Mouse (Mus musculus): ENCODE data around the gene Ndufs5.

Ndufs5 gene

DNA sequence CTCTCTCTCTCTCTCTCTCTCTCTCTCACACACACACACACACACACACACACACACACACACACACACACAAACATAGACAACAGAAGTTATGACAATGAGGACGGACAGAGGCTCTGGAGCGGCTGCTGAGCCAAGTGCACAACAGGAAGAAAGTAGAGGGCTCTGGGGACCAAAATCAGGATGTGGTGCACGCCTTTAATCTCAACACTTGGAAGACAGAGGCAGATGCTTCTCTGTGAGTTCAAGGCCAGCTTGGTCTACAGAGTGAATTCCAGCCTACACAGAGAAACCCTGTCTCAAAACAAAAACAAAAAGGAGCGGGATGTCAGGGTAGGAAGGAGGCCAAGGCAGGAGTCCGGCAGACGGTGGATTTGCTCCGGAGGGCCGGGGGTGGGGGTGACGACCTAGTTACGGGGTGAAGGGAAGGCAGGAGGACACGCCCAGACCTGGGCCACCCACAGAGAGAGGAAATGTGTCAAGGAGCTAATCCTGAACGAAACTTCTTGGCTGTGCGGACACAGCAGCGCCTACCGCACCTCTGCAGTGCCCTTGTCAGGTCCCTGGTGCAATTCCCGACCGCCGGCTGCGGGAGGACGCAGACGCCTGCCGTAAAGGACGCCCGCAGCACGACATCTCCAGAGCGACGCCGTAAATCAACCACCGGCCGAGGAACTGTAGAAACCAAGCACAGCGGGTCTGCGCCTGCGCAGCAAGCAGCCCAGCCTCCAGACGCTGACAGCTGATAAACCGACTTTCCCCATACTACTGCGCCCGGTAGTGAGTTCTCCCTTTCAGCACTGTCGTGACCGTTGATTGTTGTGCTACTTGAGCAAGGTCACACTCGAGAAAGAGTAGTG is at the start of gene Ndufs5:
Ndufs5 (minus strand) TSS at position 629 of the 860 bp plus-strand sequence.
- DNase-seq, result peak; percentile 98

DNA sequence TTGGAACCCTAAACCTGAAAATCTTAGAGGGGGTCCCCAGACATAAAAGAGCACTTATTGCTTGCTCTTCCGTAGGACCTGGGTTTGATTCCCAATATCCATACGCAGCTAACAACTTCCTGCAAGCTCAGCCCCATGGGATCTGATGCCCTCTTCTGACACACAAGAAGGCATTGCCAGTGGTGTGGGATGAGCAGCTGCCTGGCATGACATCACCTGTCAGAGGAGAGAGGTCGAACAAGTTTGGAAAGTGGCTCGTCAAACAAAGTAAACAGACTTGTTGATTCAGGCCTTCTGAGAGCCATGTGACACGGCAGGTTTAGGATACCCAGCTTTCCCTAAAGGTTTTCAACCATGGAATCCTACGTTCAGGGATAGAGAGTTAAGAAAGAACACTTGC is 47.1 kb upstream of the Ndufs5 start:
- DNase-seq, result no peak

DNA sequence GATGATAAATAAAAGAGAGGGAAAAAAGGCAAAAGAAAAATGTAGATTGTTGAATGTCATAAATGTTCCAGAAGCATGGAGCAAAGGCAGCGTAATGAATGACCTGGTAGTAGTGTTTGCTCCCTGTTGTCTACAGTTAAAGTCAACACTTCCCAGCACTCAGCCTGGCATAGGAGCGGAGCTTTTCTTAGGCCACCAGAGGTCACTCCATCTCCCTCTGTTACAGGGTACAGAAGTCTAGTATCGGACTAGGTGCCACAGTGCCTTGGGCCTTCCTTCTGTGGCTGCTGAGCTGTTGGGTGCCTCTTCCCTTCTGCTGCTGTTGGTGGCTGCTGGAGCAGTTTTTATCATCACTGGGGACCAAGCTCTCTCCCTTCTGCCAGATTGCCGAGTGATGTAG is 40.3 kb upstream of the Ndufs5 start:
- DNase-seq, result peak; percentile 36 to 47

DNA sequence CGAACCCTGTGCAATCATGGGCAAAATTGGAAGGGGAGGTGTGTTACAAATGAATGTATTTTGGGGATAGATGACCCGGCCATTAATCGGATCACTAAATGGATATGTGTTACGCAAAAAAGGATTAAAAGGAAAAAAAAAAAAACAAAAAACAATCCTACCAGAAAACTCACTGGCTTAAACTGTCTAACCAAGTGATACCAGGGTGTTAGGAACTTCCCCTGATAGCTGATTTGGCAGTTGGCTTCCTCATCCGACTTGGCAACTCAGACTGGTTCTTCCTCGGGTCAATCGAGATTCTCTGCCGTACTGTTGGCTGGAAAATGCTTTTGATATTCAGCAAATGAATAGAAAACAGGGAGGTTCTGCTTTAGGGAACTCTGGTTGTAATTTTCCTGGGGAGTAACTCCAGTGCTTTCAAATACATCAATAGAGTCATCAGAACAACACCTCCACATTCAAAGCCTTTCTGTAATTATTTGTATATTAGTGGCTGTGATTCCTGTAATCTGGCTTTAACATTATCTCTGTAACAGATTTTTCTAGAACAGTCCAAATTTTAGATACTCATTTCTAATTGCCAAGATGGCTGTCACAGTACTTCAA is 32.8 kb upstream of the Ndufs5 start:
- peak; percentile 32 to 67 for DNase-seq

DNA sequence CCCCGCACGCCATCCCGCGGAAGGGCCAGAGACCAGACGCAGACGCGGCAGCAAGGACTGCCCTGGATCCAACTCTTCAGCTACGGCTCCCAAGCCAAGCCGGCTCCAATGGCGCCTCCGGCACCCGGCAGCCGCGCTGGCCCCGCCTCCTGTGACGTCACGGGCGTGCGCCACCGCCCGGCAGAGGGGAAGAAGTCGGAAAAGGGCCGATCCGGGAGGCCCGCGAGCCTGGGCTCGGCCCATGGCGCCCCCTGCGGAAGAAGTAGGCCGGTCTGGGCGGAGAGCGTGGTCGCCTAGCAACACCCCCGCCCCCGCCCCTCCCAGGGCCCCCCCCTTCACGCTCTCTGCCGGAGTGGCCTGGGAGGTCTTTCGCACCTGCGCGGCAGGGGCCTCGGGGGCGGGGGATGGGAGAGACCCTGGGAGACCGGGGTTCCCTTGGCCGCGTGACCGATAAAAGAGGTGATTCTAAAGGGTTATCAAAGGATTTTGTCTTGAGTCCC is 32.2 kb upstream of the Ndufs5 start, which contains the start of gene Akirin1:
Akirin1 (minus strand) TSS at position 194 of the 500 bp plus-strand sequence.
- DNase-seq, result peak; percentile 97 to 98

DNA sequence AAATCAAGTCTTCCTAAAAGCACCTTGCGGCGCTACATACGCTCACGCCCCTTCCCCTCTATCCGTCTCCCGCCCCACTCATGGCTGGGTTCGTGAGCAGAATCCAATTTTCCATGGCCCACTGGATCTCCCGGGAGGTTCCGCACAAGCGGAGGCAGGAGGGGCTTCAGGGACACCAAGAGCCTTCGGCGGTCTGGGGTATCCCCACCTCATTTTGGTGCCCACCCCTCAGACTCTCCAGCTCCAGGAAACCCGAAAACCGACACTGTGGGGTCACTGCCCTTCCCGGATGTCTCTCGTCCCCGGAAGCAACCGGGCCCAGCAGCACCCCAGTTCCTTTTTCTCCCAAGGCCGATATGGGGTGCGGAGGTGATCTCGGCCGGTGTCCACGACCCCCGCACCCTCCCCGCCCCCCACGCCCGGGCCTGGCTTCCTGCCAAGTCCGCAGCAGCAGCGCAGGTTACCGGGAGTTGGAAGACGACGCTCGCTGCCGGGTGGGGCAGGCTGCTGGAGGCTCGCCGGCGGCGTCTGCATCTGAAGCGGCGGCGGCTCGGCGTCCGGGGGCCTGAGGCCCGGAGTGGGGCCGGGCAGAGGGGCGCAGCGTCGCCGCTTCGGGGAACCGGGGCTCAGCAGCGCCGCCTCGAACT is 31.6 kb upstream of the Ndufs5 start:
- DNase-seq, result peak in 1 of 2 experiments; percentile 26

DNA sequence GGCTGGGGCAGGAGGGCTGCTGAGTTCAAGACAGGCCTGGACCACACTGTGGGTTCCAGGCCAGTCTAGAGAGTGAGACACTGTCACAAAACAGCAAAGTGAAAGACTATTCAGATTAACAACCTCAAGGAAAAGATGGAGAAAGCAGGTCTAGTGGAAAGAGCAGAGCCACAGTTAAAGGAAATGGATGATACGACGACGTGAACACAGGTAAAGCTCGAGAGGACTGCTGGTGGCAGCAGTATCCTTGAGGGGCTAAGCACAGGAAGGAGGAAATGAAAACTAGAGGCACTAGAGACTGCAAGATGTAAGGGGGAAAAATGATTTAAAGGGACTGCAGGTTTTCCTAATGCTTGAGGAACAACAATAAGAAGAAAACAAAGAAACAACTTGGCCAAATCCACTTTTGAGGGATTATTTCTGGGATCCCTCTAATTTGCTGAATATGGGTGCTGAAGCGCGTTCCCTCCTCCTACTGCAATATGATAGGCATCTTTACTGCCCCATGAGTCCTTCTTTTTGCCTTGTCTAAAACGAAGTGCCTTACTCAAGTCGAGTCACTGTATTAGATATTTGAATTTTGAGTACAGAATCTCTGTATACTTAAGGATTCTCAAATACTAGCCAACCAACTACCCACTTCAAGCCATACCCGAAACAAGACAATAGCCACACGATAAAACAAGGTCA is 30.9 kb upstream of the Ndufs5 start:
- no peak for DNase-seq

DNA sequence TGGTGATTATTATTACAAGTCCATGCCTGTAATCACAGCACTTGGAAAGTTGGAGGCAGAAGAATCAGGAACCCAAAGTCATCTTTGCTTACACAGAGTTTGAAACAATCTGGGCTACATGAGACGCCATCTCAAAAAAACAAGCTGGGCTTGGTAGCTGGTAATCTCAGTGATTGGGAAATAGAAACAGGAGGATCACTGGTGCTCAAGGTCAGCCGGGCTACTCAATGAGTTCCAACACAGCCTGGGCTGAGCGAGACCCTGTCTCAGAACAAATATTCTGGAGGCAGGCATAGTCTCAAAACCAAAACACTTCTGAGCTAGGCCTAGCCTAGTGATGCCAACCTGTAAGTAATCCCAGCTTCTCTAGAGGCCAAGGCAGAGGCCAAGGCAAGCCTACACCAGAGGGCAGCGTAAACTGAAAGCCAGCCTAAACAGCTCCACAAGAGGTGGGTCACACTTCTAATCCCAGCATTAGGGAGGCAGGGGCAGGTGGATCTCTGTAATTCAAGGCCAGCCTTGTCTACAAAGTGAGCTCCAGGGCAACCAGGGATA is 27.3 kb upstream of the Ndufs5 start:
- DNase-seq, result no peak

DNA sequence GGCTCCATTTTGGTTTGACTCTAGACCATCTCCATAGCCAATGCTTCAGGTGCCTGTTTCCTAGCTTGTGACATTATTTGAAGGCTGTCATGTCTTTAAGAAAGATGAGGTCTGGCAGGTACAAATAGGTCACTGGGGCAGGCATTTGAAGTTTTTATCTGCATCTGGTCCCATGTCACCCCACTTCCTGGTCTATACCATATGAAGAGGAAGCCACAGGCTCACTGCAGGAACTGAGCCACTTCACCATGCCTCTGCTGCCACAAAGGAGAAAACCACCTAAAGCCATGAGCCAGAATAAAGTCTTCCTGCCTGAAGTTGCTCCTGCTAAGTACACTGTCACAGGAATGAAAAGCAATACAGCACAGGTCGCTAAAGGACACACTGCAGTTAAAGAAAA is 24.9 kb upstream of the Ndufs5 start:
- no peak for DNase-seq

DNA sequence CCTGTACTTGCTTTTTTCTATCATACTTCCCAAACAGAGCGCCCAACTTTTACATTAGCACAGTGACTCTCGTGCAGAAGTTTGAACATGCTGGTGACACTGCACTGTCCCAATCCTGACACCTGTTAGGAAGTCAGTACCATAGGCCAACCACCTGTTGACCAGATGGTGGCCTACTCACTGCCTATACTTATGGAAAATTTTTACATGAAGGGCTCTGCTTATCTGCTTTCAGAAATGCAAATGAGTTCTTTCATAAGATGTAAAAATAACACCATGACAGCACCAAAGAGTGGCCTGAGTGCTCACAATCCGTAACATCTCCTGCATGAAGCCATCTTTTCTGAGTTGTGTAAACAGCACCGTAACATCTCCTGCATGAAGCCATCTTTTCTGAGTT is 20.7 kb upstream of the Ndufs5 start:
- no peak for DNase-seq

DNA sequence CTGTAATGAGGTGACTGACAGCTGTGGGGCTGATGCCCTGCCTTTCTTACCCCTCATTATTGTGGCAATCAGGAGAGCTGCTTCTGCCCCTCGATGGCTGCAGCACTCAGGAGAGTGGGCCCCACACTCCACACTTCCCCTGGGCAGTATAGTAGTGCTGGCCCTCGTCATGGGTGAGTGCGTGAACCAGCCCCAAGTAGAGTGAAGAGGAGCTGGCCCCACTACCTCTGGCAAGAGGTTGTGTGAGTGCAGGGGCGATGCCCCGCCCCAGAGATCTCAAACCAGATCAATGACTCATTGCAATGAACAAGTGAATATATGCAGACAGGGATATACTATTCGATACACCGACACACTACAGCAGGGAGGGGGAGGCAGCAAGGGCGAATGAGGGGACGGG is 15.5 kb upstream of the Ndufs5 start:
- no peak for DNase-seq

DNA sequence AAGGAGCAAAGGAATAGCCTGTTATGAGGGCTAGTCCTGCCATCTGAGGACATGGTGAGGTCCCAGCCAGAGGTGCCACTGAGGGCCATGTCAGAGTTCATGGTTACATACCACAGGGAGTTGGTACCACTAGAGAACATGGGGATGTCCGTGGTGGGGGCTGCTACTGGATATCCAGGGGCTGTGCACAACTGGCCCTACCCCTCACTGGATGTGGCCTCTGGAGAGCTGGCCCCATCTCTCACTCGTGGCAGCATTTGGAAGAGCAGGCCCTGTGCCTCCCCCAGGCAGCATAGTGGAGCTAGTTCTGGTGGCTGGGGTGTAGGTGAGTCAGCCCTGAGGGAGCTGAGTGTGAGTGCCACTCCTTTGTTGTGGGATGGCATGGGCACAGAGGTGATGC is 14.9 kb upstream of the Ndufs5 start:
- no peak for DNase-seq

DNA sequence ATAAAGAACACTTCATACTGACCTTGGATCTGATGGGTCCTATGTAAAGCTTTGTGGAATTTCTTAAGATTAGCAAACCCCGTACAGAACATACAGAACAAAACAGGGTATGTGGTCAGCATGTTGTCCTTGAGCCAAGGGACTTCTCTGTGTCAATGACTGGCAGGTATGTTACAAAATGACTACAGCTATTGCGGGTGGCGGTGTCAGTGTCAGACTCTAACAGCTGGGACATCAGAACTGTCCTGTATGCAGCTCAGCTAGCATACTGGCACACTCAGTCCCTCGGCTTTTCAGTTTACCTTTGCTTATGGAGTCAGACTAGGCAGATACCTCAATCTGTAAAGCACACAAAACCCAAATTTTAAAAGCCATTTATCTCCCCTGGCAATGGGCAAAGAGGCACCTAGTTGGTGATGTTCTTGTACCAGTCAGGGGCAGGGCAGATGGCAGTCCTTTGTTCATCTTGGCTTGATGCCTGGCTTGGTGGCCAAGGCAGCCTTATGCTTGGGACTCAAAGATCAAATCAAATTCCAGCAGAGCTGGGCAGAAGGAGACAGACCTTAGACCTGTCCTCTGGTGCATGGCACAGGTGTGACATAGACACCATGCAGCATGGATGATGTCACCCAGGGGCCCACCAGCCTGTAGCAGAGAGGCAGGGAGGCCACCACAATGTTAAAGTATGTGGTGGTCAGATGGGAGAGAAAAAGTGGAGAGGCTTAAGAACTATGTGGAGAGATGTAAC is 14.3 kb upstream of the Ndufs5 start:
- DNase-seq, result peak in 1 of 2 experiments; percentile 14

DNA sequence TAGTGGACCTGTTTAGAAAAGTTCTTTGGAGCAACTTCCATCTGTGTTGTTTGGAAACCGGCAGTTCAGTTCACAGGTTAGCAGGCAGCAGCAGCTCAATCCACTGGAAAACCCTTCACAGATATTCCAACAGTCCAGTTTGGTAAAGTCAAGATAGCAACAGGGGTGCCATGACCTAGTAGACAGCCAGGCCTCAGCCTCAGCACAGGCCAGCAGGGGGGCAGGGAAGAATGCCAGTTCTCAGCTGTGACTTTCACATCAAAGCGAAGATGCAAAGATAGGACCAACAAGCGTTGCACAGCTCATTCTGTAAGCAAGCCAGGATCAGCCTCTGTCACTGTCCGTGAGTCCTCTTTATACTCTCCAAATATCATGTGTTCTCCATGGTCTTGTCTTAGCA is 3.8 kb upstream of the Ndufs5 start:
- DNase-seq, result no peak

DNA sequence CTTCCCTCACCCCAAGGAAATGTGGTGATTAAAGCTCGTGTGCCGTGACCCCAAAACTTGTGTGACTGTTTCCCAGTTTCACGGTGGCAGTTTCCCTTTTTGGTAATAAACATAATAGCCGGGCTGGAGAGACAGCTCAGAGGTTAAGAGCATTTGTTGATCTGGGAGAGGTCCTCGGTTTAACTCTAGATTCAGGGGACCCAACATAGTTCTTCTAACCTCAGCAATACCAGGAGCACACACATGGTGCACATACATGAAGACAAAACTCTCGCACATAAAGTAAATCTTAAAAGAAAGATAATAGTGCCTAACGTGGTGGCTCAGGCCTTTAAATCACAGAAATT is 405 bp upstream of the Ndufs5 start:
- DNase-seq, result no peak

DNA sequence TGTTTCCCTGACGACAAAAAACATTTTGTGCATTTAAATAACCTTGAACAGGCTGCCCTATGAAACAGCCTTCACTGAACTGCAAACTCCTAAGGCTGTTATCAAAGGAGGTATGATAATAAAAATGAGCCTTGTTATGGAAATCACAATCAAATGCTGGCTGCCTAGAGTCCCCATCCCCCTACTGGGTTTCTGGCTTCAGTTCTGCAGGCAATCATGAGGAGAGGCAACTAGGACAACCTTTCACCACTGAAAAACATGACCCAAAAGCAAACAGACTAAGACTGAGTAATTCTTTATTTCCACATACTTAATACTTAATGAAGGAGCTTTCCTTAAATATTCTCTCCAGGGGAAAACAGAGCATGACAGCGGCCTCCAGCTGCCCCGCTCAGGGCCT is 5.6 kb downstream of the Ndufs5 start:
- DNase-seq, result no peak

DNA sequence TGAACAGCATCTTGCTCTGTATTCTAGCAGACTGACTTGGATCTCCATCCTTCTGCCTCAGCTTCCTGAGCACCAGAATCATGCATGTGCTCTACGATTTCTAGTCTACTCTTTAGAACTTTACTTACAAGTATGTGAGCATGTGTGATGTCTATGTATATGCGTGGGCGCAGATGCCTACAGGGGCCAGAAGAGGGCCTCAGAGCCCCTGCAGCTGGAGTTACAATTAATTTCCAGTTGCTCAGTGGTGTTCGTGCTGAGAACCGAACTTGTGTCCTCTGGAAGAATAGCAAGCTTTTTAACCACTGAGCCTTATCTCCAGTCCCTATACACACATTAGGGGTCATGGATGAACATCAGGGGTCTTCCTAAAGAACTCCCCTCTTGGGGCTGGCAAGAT is 10.7 kb downstream of the Ndufs5 start:
- no peak for DNase-seq

DNA sequence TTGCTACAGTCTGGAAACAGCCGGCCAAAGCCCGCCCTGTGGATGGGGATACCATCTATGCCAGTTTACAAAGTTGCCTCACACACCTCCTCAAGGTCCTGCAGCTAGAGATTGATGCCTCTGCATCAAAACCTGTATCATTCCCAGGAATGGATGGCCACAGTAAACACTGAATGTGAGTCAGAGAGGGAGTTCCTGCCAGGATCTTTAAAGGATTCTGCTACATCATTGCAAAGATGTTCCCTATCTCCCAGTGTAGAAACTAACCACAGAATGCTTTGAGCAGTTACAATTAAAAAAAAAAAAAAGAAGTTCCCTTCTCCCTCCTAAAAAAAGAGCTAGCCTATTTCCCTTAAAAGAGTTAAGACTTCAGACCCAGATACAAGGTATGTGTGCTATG is 12.7 kb downstream of the Ndufs5 start:
- DNase-seq, result no peak

DNA sequence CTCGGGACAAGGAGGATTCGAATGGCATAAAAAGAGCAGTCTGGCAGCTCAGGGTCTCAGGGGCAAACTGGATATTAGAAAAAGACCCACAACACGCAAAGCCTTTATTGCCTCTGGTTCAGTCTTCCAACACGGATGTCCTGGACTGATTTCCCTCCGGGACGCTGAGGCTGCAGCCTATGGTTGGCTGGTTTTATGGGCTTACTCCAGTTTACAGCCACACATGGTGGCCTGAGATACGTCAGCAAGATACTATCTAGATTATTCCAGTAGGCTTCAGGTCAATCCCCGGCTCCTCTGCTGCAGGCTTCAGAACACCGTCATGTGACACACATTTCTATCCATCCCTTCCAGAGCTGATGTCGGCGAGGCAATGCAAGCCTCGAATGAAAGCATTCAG is 24.6 kb downstream of the Ndufs5 start:
- no peak for DNase-seq

DNA sequence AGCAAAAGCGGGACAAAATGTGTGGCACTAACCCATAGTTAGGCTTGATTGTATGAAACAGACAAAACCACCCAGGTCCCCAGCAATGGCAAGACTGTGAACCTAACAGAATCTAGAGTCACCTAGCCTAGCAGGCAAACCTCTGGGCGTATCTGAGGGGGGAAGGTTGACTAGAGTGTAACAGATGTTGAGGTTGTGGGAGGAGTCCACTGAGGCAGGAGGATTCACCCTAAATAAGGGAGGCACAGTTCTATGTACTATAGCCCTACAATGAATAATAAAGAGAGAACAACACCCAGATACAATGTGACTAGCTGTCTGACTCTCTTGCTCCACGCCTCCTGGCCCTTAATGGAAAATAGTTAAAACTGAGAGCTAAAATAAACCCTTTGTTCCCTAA is 25.9 kb downstream of the Ndufs5 start:
- no peak for DNase-seq

DNA sequence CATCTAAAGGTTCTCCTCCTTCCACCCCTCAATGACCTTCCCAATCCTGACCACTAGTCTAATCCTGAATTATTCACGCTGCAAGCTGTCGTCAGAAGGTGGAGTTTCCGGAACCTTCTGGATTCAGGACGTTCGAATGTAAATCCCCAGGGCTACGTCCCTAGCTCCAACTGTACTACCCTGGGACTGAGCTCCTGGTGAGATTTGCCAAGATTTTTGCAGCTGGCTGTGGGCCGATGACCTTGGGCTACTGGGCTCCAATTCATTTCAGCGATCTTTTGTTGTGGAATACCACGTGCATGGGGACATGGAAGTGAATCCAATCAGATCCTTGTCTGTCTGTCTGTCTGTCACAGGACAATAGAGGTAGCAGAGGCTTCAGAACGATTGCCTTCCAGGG is 27.7 kb downstream of the Ndufs5 start:
- DNase-seq, result no peak
